Mouse (Mus musculus) liver, embryonic 14.5 days (tissue): Measurements from ENCODE around the gene Lcn2.

Experiments used
- CTCF ChIP-seq: IDR thresholded peaks from 2 replicates; pipeline ENCODE4 v1.5.1; 2016; ENCODE audit warnings: antibody characterized with exemption, low read depth, control low read depth
- EP300 ChIP-seq: IDR thresholded peaks from 2 replicates; pipeline ENCODE4 v1.6.1; 2016; ENCODE audit warnings: antibody characterized with exemption, low read depth

DNA sequence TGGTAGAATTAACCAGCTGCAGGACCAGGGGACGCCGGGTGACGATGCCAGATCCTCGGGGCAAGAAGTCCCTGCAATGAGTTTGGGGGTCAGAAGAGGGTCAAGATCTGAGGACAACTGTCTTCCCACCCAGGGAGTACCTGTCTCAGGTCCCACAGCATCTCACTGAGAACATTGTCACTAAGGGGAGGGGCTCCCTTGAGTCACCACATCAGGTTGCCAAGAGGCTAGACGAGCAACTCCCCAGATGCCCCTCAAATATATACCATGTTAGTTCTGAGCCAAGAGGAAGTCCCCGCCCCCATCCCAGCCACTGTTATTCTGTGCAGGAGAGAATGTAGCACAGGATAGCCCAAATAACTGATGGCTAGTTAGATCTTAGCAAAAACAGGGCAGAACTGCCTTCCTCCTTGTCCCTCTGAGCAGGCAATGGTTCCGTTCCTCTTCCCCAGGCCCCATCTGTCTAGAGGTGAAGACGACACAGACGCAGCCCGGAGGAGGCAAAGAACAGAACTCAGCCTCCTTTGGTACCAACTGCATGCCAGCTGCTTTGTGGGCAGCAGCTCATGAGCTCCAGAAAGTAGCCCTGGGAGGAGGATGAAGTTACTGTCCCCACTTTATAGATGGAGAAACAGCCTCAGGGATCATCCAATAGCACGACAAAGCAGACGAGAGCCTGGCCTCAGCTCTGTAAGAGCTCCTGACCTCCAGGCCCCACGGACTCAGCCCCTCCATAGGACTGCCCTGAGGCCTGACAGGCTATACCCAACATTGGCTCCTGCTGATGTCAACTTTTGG, 47.0 kb downstream of the Lcn2 start:
- TF ChIP-seq CTCF (no peak), EP300 (no peak)
